Mouse (Mus musculus) kidney, embryonic 15.5 days (tissue): ENCODE results near the gene Ncf1. TPM values are rescaled to one million over a fixed set of nuclear protein-coding genes. Genes with fewer than 3 reads are reported as not detected.

ENCODE experiments used
- ATAC-seq: fragments of 200-750 bp; cut with Nextera tagmentation; replicated peaks from 2 replicates; pipeline ENCODE4 v1.8.0; 2017; ENCODE audit warnings: moderate TSS enrichment; ENCODE audit not compliant: low FRiP score
- H3K27ac ChIP-seq: fragments of 300-500 bp; sonication (generic); 2 replicates; pipeline ENCODE4 v1.5.1; 2015; ENCODE audit warnings: mild to moderate bottlenecking, inconsistent platforms
- H3K27me3 ChIP-seq: fragments of 300-500 bp; sonication (generic); 2 replicates; pipeline ENCODE4 v1.6.1; 2015; ENCODE audit warnings: inconsistent platforms
- H3K36me3 ChIP-seq: fragments of 300-500 bp; sonication (generic); 2 replicates; pipeline ENCODE4 v1.6.1; 2015; ENCODE audit warnings: inconsistent platforms
- H3K4me1 ChIP-seq: fragments of 300-500 bp; sonication (generic); 2 replicates; pipeline ENCODE4 v1.6.1; 2015; ENCODE audit warnings: inconsistent platforms
- H3K4me2 ChIP-seq: fragments of 300-500 bp; sonication (generic); 2 replicates; pipeline ENCODE4 v1.6.1; 2015; ENCODE audit warnings: moderate library complexity, mild to moderate bottlenecking, inconsistent platforms
- H3K4me3 ChIP-seq: fragments of 300-500 bp; sonication (generic); replicated peaks from 2 replicates; pipeline ENCODE4 v1.5.1; 2015; ENCODE audit warnings: mild to moderate bottlenecking, inconsistent platforms
- H3K9ac ChIP-seq: fragments of 300-500 bp; sonication (generic); 2 replicates; pipeline ENCODE4 v1.6.1; 2015; ENCODE audit warnings: mild to moderate bottlenecking, inconsistent platforms
- H3K9me3 ChIP-seq: fragments of 300-500 bp; sonication (generic); replicated peaks from 2 replicates; pipeline ENCODE4 v1.6.1; 2016; ENCODE audit warnings: inconsistent platforms
- WGBS: fragments of 180-500 bp; shearing (Covaris S2); methylation state at CpG from one replicate; pipeline ENCODE4 v1.1.7; 2015; ENCODE audit warnings: mixed read lengths; 5-methylcytosine and 5-hydroxymethylcytosine counted together
- polyA plus RNA-seq: library from polyadenylated mRNA; unstranded; fragments of >200 nt; fragmentation: Nextera tagmentation; extraction: Ambion mirVana; gene quantifications from 2 replicates; pipeline ENCODE4 v1.2.1, GENCODE M21; 2015

Ncf1 gene
- polyA plus RNA-seq, 1 experiment from 2014 or later, result 3.6 TPM

DNA sequence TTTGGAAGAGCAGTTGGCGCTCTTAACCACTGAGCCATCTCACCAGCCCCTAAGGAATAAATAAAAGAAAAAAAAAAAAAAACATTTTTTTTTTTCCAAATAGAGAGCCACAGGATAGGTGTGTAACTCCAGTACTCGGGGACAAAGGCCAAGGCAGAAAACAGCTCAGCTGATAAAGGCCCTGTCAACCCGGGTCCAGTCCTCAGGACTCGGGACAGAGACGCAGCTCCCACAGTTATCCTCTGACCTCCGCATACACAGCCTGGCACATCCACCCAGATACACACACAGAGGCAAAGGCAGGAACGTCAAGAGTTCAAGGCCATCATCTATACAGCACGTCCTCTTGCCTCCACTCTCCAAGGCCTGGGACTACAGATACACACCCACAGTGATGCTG is 59.3 kb downstream of the Ncf1 start:
- no peak for ATAC-seq
- peaks cover 67% of the 10 kb centered on the region for H3K36me3 ChIP-seq
- H3K27ac ChIP-seq, result no peak overlapping the region
- H3K4me1 ChIP-seq, result peaks cover 39% of the 10 kb centered on the region
- no peaks in the 10 kb centered on the region for H3K9me3 ChIP-seq
- 93% methylated on average over 8 of the region's 8 CpGs for WGBS
- H3K4me3 ChIP-seq, result no peak overlapping the region
- H3K4me2 ChIP-seq, result no peak overlapping the region
- no peak overlapping the region for H3K9ac ChIP-seq
- H3K27me3 ChIP-seq, result no peaks in the 10 kb centered on the region

Other genes starting within 250 kb of the Ncf1 start
- gene Castor2, start 129.9 kb downstream of the Ncf1 start, polyA plus RNA-seq, result 10.2 and 12.8 TPM in 2 replicates
- gene Rcc1l, start 52.9 kb downstream of the Ncf1 start, polyA plus RNA-seq, result 34.6 and 37.2 TPM in 2 replicates
- 9.1 and 9.6 TPM in 2 replicates for gene Gtf2ird2, start 45.6 kb downstream of the Ncf1 start, polyA plus RNA-seq
- gene Gtf2i, start 85.1 kb upstream of the Ncf1 start, polyA plus RNA-seq, result 196 and 197 TPM in 2 replicates
- 77.5 and 84.3 TPM in 2 replicates for gene Gtf2ird1, start 227.1 kb upstream of the Ncf1 start, polyA plus RNA-seq